Mouse (Mus musculus): Measurements from ENCODE around the gene Exoc4. TPM values are rescaled to one million over a fixed set of nuclear protein-coding genes. Genes with fewer than 3 reads are reported as not detected.

The Exoc4 gene
- polyA plus RNA-seq, 1 experiment from 2014 or later, result 36.1 TPM

DNA sequence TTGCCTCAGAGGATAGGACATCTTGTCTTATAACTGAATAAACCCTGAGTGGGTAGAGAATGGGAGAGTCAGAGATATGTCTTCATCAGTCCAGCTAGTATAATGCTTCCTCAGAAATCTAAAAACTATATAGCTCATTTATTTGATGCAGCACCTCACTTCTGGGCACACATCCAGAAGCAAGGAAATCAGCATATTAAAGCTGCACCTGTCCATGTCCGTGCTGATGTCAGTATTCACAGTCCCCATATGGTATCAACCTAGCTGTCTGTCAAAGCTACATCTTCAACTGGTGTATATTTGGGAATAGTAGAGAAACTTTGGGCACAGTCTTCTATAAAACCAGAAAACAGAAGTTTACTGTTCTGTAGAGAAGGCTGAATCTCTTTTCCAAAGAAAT, 642.0 kb downstream of the Exoc4 start:
- 72% methylated on average over 1 of the region's 1 CpGs for WGBS
- no peak for ATAC-seq (ENCODE audit: insufficient number of reproducible peaks, low FRiP score, low TSS enrichment, low read depth)
- H3K9ac ChIP-seq, result no peak overlapping the region

DNA sequence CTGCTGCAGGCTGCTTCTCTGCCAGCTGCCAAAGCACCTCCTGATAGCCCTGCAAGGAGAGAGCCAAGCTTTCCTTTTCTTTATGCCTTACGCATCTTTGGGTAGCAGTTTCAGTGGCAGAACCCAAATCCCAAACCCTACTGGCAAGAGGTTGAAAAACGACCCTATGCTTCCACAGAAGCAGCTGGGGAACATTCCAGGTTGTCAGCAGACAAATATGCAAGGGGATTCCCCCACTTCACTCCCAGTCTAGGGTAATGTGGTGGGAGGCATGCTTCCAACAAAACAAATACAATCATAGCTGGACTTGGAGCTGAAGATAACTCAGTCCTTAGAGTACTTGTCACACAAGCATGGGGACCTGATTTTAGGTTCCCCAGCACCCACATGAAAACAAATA, 643.3 kb downstream of the Exoc4 start:
- Histone ChIP-seq H3K36me3 (no peaks in the 10 kb centered on the region), H3K27me3 (no peaks in the 10 kb centered on the region), H3K9me3 (no peaks in the 10 kb centered on the region), H3K27ac (no peak overlapping the region), H3K4me1 (0 out of 2 replicates have a peak, but pooled peaks cover 3% of the 10 kb centered on the region), H3K4me2 (no peak overlapping the region), H3K4me3 (no peak overlapping the region), H3K9ac (no peak overlapping the region)
- no peak for ATAC-seq (ENCODE audit: insufficient number of reproducible peaks, low FRiP score, low TSS enrichment, low read depth)
- WGBS, result 53% methylated on average over 2 of the region's 2 CpGs

More for the DNA sequence above, 642.0 kb downstream of the Exoc4 start:
- Histone ChIP-seq H3K4me3 (no peak overlapping the region), H3K4me2 (no peak overlapping the region), H3K27ac (no peak overlapping the region), H3K9me3 (no peaks in the 10 kb centered on the region), H3K27me3 (no peaks in the 10 kb centered on the region), H3K36me3 (no peaks in the 10 kb centered on the region), H3K4me1 (0 out of 2 replicates have a peak, but pooled peaks cover 3% of the 10 kb centered on the region)

DNA sequence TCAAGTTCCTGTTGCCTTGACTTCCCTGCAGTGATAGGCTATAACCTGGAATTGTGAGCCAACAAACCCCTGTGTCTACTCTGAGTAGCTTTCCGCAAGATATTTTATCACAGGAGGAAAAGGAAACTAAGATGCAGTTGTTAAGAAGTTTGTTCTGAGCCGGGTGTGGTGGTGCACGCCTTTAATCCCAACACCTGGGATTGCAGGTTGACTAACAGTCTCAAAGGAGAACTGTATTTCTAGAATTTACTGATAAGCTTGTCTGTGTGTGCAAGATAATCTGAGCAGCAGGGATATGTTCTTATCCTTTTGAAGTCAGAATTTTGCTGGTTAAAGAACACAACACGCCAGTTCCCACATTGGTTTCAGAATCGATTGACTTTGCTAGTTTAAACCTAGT, 651.1 kb downstream of the Exoc4 start:
- no peak overlapping the region for H3K4me2 ChIP-seq
- no peaks in the 10 kb centered on the region for H3K9me3 ChIP-seq
- no peak overlapping the region for H3K4me3 ChIP-seq
- no peaks in the 10 kb centered on the region for H3K36me3 ChIP-seq
- no peaks in the 10 kb centered on the region for H3K27me3 ChIP-seq
- no peak overlapping the region for H3K27ac ChIP-seq
- no peaks in the 10 kb centered on the region for H3K4me1 ChIP-seq
- ATAC-seq (ENCODE audit: insufficient number of reproducible peaks, low FRiP score, low TSS enrichment, low read depth), result no peak
- WGBS, result 89% methylated on average over 5 of the region's 5 CpGs
- H3K9ac ChIP-seq, result no peak overlapping the region

DNA sequence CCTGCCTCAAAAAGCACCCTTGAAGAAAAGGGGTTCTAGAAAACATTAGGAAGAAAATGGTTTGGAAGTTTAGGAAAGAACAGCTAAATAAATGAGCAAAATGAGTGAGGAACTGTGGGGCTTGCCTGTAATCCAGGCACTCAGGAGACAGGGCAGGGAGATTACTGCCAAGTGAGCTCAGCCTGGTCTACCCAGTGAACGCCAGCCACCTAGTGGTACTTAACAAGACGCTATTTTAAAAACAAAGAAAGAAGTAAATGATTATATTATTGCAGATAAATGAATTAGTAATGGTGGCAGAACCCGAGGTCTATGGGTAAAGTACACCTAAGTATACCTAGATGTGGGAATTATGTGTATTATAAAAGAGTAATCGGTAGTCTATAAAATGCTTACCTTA, 651.7 kb downstream of the Exoc4 start:
- 75% methylated on average over 4 of the region's 4 CpGs for WGBS
- H3K4me2 ChIP-seq, result no peak overlapping the region
- no peak overlapping the region for H3K9ac ChIP-seq

DNA sequence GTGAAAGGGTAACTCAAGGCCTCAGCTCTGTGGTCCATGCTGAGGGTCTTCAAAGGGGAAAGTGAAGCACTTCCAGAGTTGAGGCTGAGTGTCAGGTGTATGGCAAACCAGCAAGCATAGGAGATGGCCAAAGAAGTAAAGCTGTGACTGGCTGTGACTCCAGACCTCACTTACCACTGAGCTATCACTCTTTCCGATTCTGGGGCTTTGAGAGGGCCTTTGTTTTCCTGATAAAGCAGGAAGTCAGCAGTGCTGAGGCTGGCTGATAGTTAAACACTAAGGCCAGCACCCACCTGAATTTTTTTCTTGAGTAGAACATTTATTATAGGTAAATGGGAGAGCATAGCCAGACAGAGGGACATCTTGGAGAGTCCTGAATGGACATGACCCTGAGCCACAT, 656.2 kb downstream of the Exoc4 start:
- H3K9me3 ChIP-seq, result no peaks in the 10 kb centered on the region
- H3K9ac ChIP-seq, result no peak overlapping the region
- H3K4me3 ChIP-seq, result no peak overlapping the region
- H3K27me3 ChIP-seq, result no peaks in the 10 kb centered on the region
- ATAC-seq (ENCODE audit: insufficient number of reproducible peaks, low FRiP score, low TSS enrichment, low read depth), result no peak
- H3K4me1 ChIP-seq, result no peaks in the 10 kb centered on the region
- H3K27ac ChIP-seq, result no peak overlapping the region
- no peak overlapping the region for H3K4me2 ChIP-seq
- WGBS, result 83% methylated on average over 1 of the region's 1 CpGs
- no peaks in the 10 kb centered on the region for H3K36me3 ChIP-seq

More for the DNA sequence above, 651.7 kb downstream of the Exoc4 start:
- Histone ChIP-seq H3K27me3 (no peaks in the 10 kb centered on the region), H3K9me3 (no peaks in the 10 kb centered on the region), H3K4me1 (no peaks in the 10 kb centered on the region), H3K36me3 (no peaks in the 10 kb centered on the region), H3K4me3 (no peak overlapping the region), H3K27ac (no peak overlapping the region)
- no peak for ATAC-seq (ENCODE audit: insufficient number of reproducible peaks, low FRiP score, low TSS enrichment, low read depth)

DNA sequence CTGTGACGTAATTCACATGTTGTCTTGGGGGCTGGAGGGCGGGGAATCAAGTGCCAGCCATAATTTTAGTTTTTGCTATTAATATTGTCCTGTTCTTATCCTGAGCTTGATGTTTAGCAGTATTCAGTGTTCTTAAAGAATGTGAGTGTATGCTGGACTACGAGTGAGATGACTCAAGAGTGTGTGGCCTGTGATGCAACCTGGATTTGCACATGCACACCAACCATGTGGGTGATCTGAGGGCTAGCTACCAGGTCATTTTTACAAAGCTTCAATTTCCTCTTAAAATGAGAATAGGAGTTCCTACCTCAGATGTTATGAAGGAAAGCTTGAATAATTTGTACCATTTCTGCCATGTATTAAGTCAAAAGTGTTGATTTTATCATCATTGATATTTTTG, 661.8 kb downstream of the Exoc4 start:
- 86% methylated on average over 3 of the region's 3 CpGs for WGBS
- no peak overlapping the region for H3K9ac ChIP-seq
- ATAC-seq (ENCODE audit: insufficient number of reproducible peaks, low FRiP score, low TSS enrichment, low read depth), result no peak

DNA sequence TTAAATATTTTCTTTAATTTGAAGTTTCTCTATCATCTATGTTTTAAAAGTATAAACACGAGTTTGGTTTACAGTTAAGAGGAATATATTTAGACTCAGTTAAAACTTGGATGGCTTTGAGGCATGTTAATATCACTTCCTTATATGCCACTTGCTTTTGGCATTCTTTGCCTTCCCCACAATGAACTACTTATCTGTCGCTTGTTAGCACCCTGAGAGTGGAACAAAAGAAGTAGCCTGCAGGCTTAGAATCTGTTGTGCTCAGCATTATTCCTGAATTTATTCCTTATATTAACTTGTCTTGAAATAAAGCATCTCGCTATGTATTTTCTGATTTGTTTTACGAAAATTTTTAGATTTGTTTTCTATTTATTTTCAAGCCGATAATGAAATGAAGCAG, 664.2 kb downstream of the Exoc4 start:
- no peaks in the 10 kb centered on the region for H3K36me3 ChIP-seq
- no peaks in the 10 kb centered on the region for H3K4me1 ChIP-seq
- ATAC-seq (ENCODE audit: insufficient number of reproducible peaks, low FRiP score, low TSS enrichment, low read depth), result no peak
- no peak overlapping the region for H3K4me3 ChIP-seq
- no peak overlapping the region for H3K27ac ChIP-seq
- no peak overlapping the region for H3K9ac ChIP-seq
- no peaks in the 10 kb centered on the region for H3K9me3 ChIP-seq
- H3K4me2 ChIP-seq, result no peak overlapping the region
- no peaks in the 10 kb centered on the region for H3K27me3 ChIP-seq
- WGBS, result 77% methylated on average over 5 of the region's 5 CpGs

More for the DNA sequence above, 661.8 kb downstream of the Exoc4 start:
- H3K9me3 ChIP-seq, result no peaks in the 10 kb centered on the region
- no peaks in the 10 kb centered on the region for H3K27me3 ChIP-seq
- H3K4me2 ChIP-seq, result no peak overlapping the region
- H3K27ac ChIP-seq, result no peak overlapping the region
- H3K36me3 ChIP-seq, result no peaks in the 10 kb centered on the region
- no peak overlapping the region for H3K4me3 ChIP-seq
- no peaks in the 10 kb centered on the region for H3K4me1 ChIP-seq

DNA sequence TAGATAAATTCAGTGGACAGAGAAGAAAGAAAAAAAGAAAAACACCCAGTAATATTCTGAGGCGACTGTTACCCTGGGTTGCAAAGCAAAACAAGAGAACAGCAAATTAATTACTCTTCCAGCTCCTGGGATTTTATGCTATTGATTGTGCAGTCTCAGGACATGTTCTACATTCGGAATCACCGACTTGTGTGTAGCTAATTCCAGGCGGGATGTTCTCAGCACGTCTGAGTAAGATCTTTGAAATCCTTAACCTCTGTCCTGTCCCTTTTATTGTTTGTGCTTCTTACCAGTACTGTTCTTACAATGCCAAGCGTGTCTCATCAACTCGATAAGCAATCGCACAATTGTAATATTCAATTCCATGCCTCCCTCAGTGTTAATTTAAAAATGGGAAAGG, 664.6 kb downstream of the Exoc4 start:
- ATAC-seq (ENCODE audit: insufficient number of reproducible peaks, low FRiP score, low TSS enrichment, low read depth), result no peak
- Histone ChIP-seq H3K4me3 (no peak overlapping the region), H3K4me1 (no peaks in the 10 kb centered on the region)

DNA sequence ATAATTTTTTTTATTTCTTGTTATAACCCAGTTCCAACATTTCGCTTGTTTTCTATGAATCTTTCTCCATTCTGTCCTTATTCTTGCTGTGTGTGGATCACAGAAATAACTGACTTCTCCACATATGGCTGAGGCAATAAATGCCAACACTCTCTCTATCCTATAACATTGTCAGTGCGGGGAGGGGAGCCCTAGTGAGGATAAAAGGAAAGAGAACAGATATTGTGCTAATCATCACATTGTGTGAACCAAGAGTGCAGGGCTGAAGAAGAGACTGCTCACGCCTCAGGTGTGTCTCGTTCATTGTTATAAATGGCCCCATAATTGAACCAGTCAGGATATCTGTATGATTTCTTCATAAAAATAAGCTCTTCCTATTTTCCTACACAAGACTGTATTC, 665.1 kb downstream of the Exoc4 start:
- no peak overlapping the region for H3K4me3 ChIP-seq
- no peaks in the 10 kb centered on the region for H3K4me1 ChIP-seq
- 72% methylated on average over 4 of the region's 4 CpGs for WGBS
- no peak overlapping the region for H3K27ac ChIP-seq
- no peak for ATAC-seq (ENCODE audit: insufficient number of reproducible peaks, low FRiP score, low TSS enrichment, low read depth)
- no peak overlapping the region for H3K4me2 ChIP-seq
- no peaks in the 10 kb centered on the region for H3K27me3 ChIP-seq
- H3K9ac ChIP-seq, result no peak overlapping the region
- H3K36me3 ChIP-seq, result no peaks in the 10 kb centered on the region
- no peaks in the 10 kb centered on the region for H3K9me3 ChIP-seq

More for the DNA sequence above, 664.6 kb downstream of the Exoc4 start:
- H3K9ac ChIP-seq, result no peak overlapping the region
- no peaks in the 10 kb centered on the region for H3K9me3 ChIP-seq
- H3K4me2 ChIP-seq, result no peak overlapping the region
- no peaks in the 10 kb centered on the region for H3K36me3 ChIP-seq
- H3K27me3 ChIP-seq, result no peaks in the 10 kb centered on the region
- WGBS, result 79% methylated on average over 8 of the region's 8 CpGs
- H3K27ac ChIP-seq, result no peak overlapping the region

DNA sequence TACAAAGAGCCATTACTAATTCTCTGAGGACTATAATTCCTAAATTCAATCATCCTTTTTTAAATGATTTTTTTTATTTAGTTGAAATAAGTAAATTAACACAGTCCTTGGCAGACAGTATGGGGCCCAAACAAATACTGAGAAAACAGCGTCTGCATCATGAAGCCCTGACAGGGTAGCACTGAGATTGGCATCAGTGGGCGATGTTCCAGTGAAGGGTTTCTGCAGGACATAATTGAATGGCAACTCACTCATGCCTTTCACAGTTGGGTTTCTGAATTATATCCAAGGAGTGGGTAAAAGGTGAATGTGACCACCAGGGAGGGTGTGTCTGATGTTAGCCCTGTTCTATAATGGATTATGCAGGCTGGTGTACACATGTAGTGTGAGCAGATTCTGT, 674.7 kb downstream of the Exoc4 start:
- no peak overlapping the region for H3K4me2 ChIP-seq
- H3K27me3 ChIP-seq, result no peaks in the 10 kb centered on the region
- no peak overlapping the region for H3K9ac ChIP-seq
- WGBS, result 89% methylated on average over 2 of the region's 2 CpGs
- no peaks in the 10 kb centered on the region for H3K4me1 ChIP-seq
- H3K9me3 ChIP-seq, result no peaks in the 10 kb centered on the region
- no peak overlapping the region for H3K27ac ChIP-seq
- no peak overlapping the region for H3K4me3 ChIP-seq
- 0 out of 2 replicates have a peak, but pooled peaks cover 2% of the 10 kb centered on the region for H3K36me3 ChIP-seq
- ATAC-seq (ENCODE audit: insufficient number of reproducible peaks, low FRiP score, low TSS enrichment, low read depth), result no peak

DNA sequence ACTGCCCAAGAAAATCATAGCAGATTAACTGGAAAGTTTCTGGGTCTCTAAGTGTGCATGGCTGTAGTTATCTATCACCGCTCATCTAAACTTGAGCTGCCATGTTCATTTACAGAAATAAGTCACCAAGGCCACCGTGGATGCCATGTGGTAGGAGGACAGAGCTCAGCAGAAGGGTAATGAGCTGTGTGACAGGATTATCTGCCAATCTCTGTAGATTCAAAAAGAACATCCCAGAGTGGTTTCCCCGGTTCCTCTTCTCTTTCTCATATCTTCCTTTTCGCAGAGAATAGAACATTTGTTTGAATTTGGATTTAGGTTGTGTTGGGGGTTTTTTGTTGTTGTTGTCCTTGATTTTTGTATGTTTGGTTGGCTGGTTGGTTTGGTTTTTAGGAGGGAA, 676.0 kb downstream of the Exoc4 start:
- H3K27me3 ChIP-seq, result no peaks in the 10 kb centered on the region
- 0 out of 2 replicates have a peak, but pooled peaks cover 2% of the 10 kb centered on the region for H3K36me3 ChIP-seq
- no peaks in the 10 kb centered on the region for H3K9me3 ChIP-seq
- H3K9ac ChIP-seq, result no peak overlapping the region
- H3K4me2 ChIP-seq, result no peak overlapping the region
- peaks cover 4% of the 10 kb centered on the region for H3K4me1 ChIP-seq
- ATAC-seq (ENCODE audit: insufficient number of reproducible peaks, low FRiP score, low TSS enrichment, low read depth), result no peak
- WGBS, result 91% methylated on average over 4 of the region's 4 CpGs
- no peak overlapping the region for H3K27ac ChIP-seq
- H3K4me3 ChIP-seq, result no peak overlapping the region

DNA sequence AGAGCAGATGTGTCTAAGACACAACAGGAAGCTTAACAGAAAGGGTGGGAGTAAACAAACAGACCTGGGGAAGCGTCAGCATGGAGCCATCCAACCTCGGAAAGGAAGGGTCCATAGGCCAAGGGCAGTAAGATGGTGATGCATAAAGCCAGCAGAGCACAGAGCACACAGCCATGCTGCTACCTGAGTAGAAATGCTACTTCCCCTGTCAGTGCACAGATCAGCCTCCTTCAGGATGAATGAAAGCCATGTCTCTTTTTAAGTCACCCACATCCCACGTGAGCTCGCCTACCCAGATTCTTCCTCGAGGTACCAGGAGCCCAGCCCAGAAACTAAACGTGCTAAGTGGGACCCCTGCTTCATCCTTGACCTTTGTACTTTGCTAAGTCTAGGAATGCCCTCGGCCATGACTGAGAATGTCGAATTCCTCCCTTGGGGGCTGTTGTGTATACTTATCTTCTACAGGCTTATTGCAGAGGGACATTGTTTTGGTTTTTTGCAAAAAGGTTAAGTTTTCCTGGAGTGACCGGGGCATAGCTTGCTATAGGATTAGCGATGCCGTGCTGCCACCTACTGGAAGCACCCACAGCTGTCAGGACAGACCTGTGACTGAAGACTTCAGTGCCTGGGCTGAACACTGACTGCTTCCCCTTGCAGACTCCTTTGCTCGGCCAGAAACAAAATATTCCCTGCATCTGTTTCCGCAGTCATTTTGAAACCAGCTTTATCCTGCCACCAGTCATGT, 680.6 kb downstream of the Exoc4 start:
- no peak overlapping the region for H3K9ac ChIP-seq
- H3K4me2 ChIP-seq, result no peak overlapping the region
- no peaks in the 10 kb centered on the region for H3K27me3 ChIP-seq
- H3K36me3 ChIP-seq, result no peaks in the 10 kb centered on the region
- no peaks in the 10 kb centered on the region for H3K9me3 ChIP-seq
- 20% methylated on average over 13 of the region's 13 CpGs for WGBS
- peaks cover 7% of the 10 kb centered on the region for H3K4me1 ChIP-seq
- H3K4me3 ChIP-seq, result no peak overlapping the region
- no peak; the same call in 1 of the 2 replicates for ATAC-seq (ENCODE audit: insufficient number of reproducible peaks, low FRiP score, low TSS enrichment, low read depth)
- no peak overlapping the region for H3K27ac ChIP-seq

Data from limb, embryonic 15.5 days (tissue).